Mouse (Mus musculus) stomach, embryonic 14.5 days (tissue): ENCODE measurements around the gene Ttc36. TPM values are rescaled to one million over a fixed set of nuclear protein-coding genes. Genes with fewer than 3 reads are reported as not detected.
A peak's percentile ranks its signal among the peaks of the same experiment; 100 is the strongest.

Experiments used
- ATAC-seq: fragments of 200-750 bp; cut with Nextera tagmentation; 2 replicates; pipeline ENCODE4 v1.8.0; 2017; ENCODE audit warnings: low read depth, moderate TSS enrichment; ENCODE audit not compliant: insufficient number of reproducible peaks, insufficient read depth, low FRiP score
- H3K27ac ChIP-seq: fragments of 300-500 bp; sonication (generic); 2 replicates; pipeline ENCODE4 v1.5.1; 2014; ENCODE audit warnings: mild to moderate bottlenecking, low read length, moderate library complexity, mixed read lengths
- H3K27me3 ChIP-seq: fragments of 300-500 bp; sonication (generic); 2 replicates; pipeline ENCODE4 v1.6.1; 2014; ENCODE audit warnings: low read length, control low read depth, mixed read lengths; ENCODE audit not compliant: control insufficient read depth, insufficient read depth
- H3K36me3 ChIP-seq: fragments of 300-500 bp; sonication (generic); 2 replicates; pipeline ENCODE4 v1.6.1; 2014; ENCODE audit warnings: mild to moderate bottlenecking, control low read depth, low read length, moderate library complexity, mixed read lengths; ENCODE audit not compliant: control insufficient read depth, insufficient read depth
- H3K4me1 ChIP-seq: fragments of 300-500 bp; sonication (generic); 2 replicates; pipeline ENCODE4 v1.6.1; 2014; ENCODE audit warnings: low read length, control low read depth, mixed read lengths; ENCODE audit not compliant: control insufficient read depth, insufficient read depth
- H3K4me2 ChIP-seq: fragments of 300-500 bp; sonication (generic); replicated peaks from 2 replicates; pipeline ENCODE4 v1.6.1; 2014; ENCODE audit warnings: low read depth, low read length, control low read depth
- H3K4me3 ChIP-seq: fragments of 300-500 bp; sonication (generic); 2 replicates; pipeline ENCODE4 v1.5.1; 2014; ENCODE audit warnings: low read depth, low read length, control low read depth
- H3K9ac ChIP-seq: fragments of 300-500 bp; sonication (generic); replicated peaks from 2 replicates; pipeline ENCODE4 v1.6.1; 2014; ENCODE audit warnings: low read depth, mild to moderate bottlenecking, control low read depth, low read length, moderate library complexity, mixed read lengths
- H3K9me3 ChIP-seq: fragments of 300-500 bp; sonication (generic); 2 replicates; pipeline ENCODE4 v1.6.1; 2016; ENCODE audit warnings: low read depth, low read length, control low read depth; ENCODE audit not compliant: control insufficient read depth
- WGBS: fragments of 180-500 bp; shearing (Covaris S2); extraction: QIAGEN DNeasy Blood & Tissue Kit; methylation state at CpG from one replicate; pipeline ENCODE4 v1.1.7; 2014; 5-methylcytosine and 5-hydroxymethylcytosine counted together
- polyA plus RNA-seq: library from polyadenylated mRNA; unstranded; fragments of >200 nt; fragmentation: Nextera tagmentation; extraction: Ambion mirVana; gene quantifications from 2 replicates; pipeline ENCODE4 v1.2.1, GENCODE M21; 2014

Gene Ttc36
- polyA plus RNA-seq, 1 experiment from 2014 or later: 1.7 TPM

GRCm38 (mm10) chr9:44767101-44768028, 35.5 kb downstream of the Ttc36 start, which contains the start of the genes Arcn1 and Ift46:
Gene Arcn1 (minus strand): TSS chr9:44767845.
Gene Ift46 (plus strand): TSS chr9:44767908.
- ATAC-seq: peak; percentile 86
- no peaks in the 10 kb centered on the region for H3K27me3 ChIP-seq
- WGBS: under 1% methylated on average over 73 of the region's 82 CpGs

GRCm38 (mm10) chr9:44760873-44761272, 42.0 kb downstream of the Ttc36 start:
- Histone ChIP-seq H3K4me1 (peaks cover 10% of the 10 kb centered on the region), H3K4me3 (no peak overlapping the region), H3K4me2 (no peak overlapping the region), H3K27ac (no peak overlapping the region), H3K9ac (no peak overlapping the region), H3K27me3 (no peaks in the 10 kb centered on the region), H3K9me3 (no peaks in the 10 kb centered on the region), H3K36me3 (peaks cover 25% of the 10 kb centered on the region)
- 71% methylated on average over 2 of the region's 2 CpGs for WGBS
- ATAC-seq: no peak

More at GRCm38 (mm10) chr9:44767101-44768028, 35.5 kb downstream of the Ttc36 start, which contains the start of the genes Arcn1 and Ift46:
- peaks cover 14% of the 10 kb centered on the region for H3K4me1 ChIP-seq
- H3K36me3 ChIP-seq: no peaks in the 10 kb centered on the region
- H3K4me3 ChIP-seq: peak within 1 kb of the TSS; percentile 99
- peak within 1 kb of the TSS; percentile 96 for H3K27ac ChIP-seq
- H3K9me3 ChIP-seq: no peaks in the 10 kb centered on the region
- H3K9ac ChIP-seq: peak within 1 kb of the TSS; percentile 98
- H3K4me2 ChIP-seq: peak within 1 kb of the TSS; percentile 83

Other genes starting within 250 kb of the Ttc36 start
- gene Cxcr5, start 241.2 kb downstream of the Ttc36 start, polyA plus RNA-seq: 0.13 and 0.27 TPM in 2 replicates
- 31.1 and 39.0 TPM in 2 replicates for gene Ddx6, start 198.2 kb downstream of the Ttc36 start, polyA plus RNA-seq
- not detected in 2 replicates for gene Treh, start 129.8 kb downstream of the Ttc36 start, polyA plus RNA-seq
- gene Phldb1, start 67.9 kb downstream of the Ttc36 start, polyA plus RNA-seq: 26.7 and 26.8 TPM in 2 replicates
- gene Arcn1, start 35.2 kb downstream of the Ttc36 start, polyA plus RNA-seq: 202 and 209 TPM in 2 replicates
- 105 and 119 TPM in 2 replicates for gene Ift46, start 35.2 kb downstream of the Ttc36 start, polyA plus RNA-seq
- gene Tmem25, start 3.8 kb downstream of the Ttc36 start, polyA plus RNA-seq: 3.2 and 3.5 TPM in 2 replicates
- 12.7 and 15.9 TPM in 2 replicates for gene Kmt2a, start 78.2 kb upstream of the Ttc36 start, polyA plus RNA-seq
- 667 and 745 TPM in 2 replicates for gene Atp5l, start 117.7 kb upstream of the Ttc36 start, polyA plus RNA-seq
- gene Ube4a, start 162.5 kb upstream of the Ttc36 start, polyA plus RNA-seq: 32.7 and 39.6 TPM in 2 replicates
- gene Cd3g, start 177.4 kb upstream of the Ttc36 start, polyA plus RNA-seq: 0.33 TPM in 1 of 2 replicates, not detected in the other
- not detected in 2 replicates for gene Cd3d, start 178.7 kb upstream of the Ttc36 start, polyA plus RNA-seq
- 0.41 TPM in 1 of 2 replicates, not detected in the other for gene Cd3e, start 206.6 kb upstream of the Ttc36 start, polyA plus RNA-seq
- 27.2 and 28.6 TPM in 2 replicates for gene Mpzl2, start 236.7 kb upstream of the Ttc36 start, polyA plus RNA-seq